15 mouse cellular contexts compared by ENCODE assay signal in the genomic region with DNA sequence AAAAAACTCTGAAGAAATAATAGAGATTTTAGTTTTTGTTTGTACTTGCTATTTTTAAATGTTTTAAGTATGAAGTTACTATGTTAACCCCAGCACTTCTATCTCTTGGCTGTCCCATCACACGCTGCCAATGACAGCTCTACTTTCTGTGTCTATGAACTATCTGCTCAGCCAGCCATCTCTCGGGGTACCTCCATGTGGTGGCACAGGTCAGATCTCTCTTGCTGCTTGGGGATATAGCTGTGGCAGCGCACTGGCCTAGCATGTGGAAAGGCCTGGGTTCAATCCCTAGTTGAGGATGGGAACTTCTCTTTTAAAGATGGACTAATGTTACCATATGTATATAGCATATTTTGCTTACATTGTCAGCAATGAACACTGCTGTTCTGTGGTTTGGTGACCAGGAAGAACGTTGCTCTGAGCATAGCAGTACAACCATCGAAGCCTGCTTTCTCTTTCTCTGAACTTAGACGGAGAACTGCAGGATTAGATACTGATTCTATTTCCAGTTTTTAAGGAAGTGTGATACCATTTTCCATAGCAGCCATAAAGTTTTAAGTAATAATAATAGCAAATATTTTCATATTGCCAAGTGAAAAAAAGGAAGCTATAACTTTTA.
DNase-seq lines count a peak whose midpoint lies in the region; ATAC-seq and TF ChIP-seq lines count a peak whose summit lies in the region.
"Had no signal": no experiment of that assay in that cellular context is flagged by ENCODE, and none has a peak within 500 bp of the region (broad histone marks: within the 10 kb centered on the region; RNA-seq: fewer than 3 reads in every experiment).

No protein-coding gene starts in this region.

- H3K4me2 ChIP-seq in heart, embryonic 12.5 days = no peak overlapping the region
- no peak overlapping the region for H3K4me2 ChIP-seq in liver, embryonic 13.5 days
- H3K4me2 ChIP-seq in liver, postnatal 0 days (ENCODE audit: low read depth, low read length) = no peak overlapping the region
- H3K4me2 ChIP-seq: forebrain, embryonic 12.5 days; intestine, embryonic 15.5 days; lung, embryonic 14.5 days; midbrain, embryonic 11.5 days had no signal

- H3K27me3 ChIP-seq in heart, embryonic 12.5 days (replicated peaks) = no peaks in the 10 kb centered on the region
- no peaks in the 10 kb centered on the region for H3K27me3 ChIP-seq in liver, embryonic 13.5 days
- no peaks in the 10 kb centered on the region for H3K27me3 ChIP-seq in liver, postnatal 0 days (ENCODE audit: insufficient read depth, low read length)
- no peaks in the 10 kb centered on the region for H3K27me3 ChIP-seq in small intestine, adult 2 months (ENCODE audit: control insufficient read depth, insufficient read depth, low read length)
- H3K27me3 ChIP-seq: forebrain, embryonic 12.5 days; intestine, embryonic 15.5 days had no signal

- H3K9ac ChIP-seq in heart, embryonic 12.5 days = no peak overlapping the region
- H3K9ac ChIP-seq in liver, embryonic 13.5 days = no peak overlapping the region
- H3K9ac ChIP-seq in liver, postnatal 0 days (replicated peaks) = no peak overlapping the region
- H3K9ac ChIP-seq: forebrain, embryonic 12.5 days; intestine, embryonic 15.5 days; lung, embryonic 14.5 days had no signal

- no peak for TF ChIP-seq POLR2A in small intestine, adult 2 months (IDR thresholded peaks at IDR 0.05; ENCODE audit: low read depth, low read length)

- no peaks in the 10 kb centered on the region for H3K9me3 ChIP-seq in heart, embryonic 12.5 days (replicated peaks)
- H3K9me3 ChIP-seq in liver, embryonic 13.5 days (replicated peaks) = no peaks in the 10 kb centered on the region
- H3K9me3 ChIP-seq in liver, postnatal 0 days (ENCODE audit: low read length) = no peaks in the 10 kb centered on the region
- H3K9me3 ChIP-seq: forebrain, embryonic 12.5 days; intestine, embryonic 15.5 days had no signal

- intact Hi-C loops in heart, postnatal 10 days (cut with DNase I) = no loop called here

- WGBS in heart, embryonic 12.5 days = 76% methylated on average over 6 of the region's 6 CpGs
- WGBS in liver, embryonic 13.5 days (ENCODE audit: insufficient replicate concordance) = 72% methylated on average over 6 of the region's 6 CpGs
- 66% methylated on average over 6 of the region's 6 CpGs for WGBS in liver, postnatal 0 days (ENCODE audit: insufficient replicate concordance)
- WGBS in small intestine, adult 2 months = 46% methylated on average over 6 of the region's 6 CpGs

- H3K4me1 ChIP-seq in heart, embryonic 12.5 days (replicated peaks) = peaks cover 52% of the 10 kb centered on the region
- H3K4me1 ChIP-seq in liver, embryonic 13.5 days (replicated peaks) = peaks cover 50% of the 10 kb centered on the region
- H3K4me1 ChIP-seq in liver, postnatal 0 days (ENCODE audit: insufficient read depth) = peaks cover 30% of the 10 kb centered on the region
- 0 out of 2 replicates have a peak, but pooled peaks cover 2% of the 10 kb centered on the region for H3K4me1 ChIP-seq in brown adipose tissue, adult 24 weeks (ENCODE audit: control insufficient read depth, insufficient read depth, insufficient read length, low read length)
- peaks cover 22% of the 10 kb centered on the region; the same call in 1 of the 2 replicates for H3K4me1 ChIP-seq in small intestine, adult 2 months (ENCODE audit: control insufficient read depth, insufficient read depth, insufficient read length, low read length)

- TF ChIP-seq EP300 in liver, postnatal 0 days (IDR thresholded peaks at IDR 0.05; ENCODE audit: low read depth) = no peak

- no peak overlapping the region for H3K4me3 ChIP-seq in heart, embryonic 12.5 days
- no peak overlapping the region for H3K4me3 ChIP-seq in liver, embryonic 13.5 days (replicated peaks)
- no peak overlapping the region for H3K4me3 ChIP-seq in liver, postnatal 0 days (ENCODE audit: low read depth, low read length)
- H3K4me3 ChIP-seq in brown adipose tissue, adult 24 weeks (ENCODE audit: insufficient read depth, low read depth, low read length) = no peak overlapping the region
- H3K4me3 ChIP-seq in small intestine, adult 2 months (ENCODE audit: low read depth, low read length) = no peak overlapping the region
- H3K4me3 ChIP-seq: forebrain, embryonic 12.5 days; intestine, embryonic 15.5 days; myocyte had no signal

- H3K27ac ChIP-seq in heart, embryonic 12.5 days (ENCODE audit: poor library complexity, severe bottlenecking) = peak overlapping the region; percentile 64; the same call in 1 of the 2 replicates
- 0 out of 2 replicates have a peak overlapping the region, but pooled peaks have one; percentile 34 for H3K27ac ChIP-seq in liver, embryonic 13.5 days
- H3K27ac ChIP-seq in liver, postnatal 0 days (ENCODE audit: low read depth) = no peak overlapping the region
- 0 out of 2 replicates have a peak overlapping the region, but pooled peaks have one; percentile 32 for H3K27ac ChIP-seq in brown adipose tissue, adult 24 weeks (replicated peaks; ENCODE audit: low read depth, low read length)
- peak overlapping the region; percentile 23 for H3K27ac ChIP-seq in small intestine, adult 2 months (ENCODE audit: insufficient read depth, low read depth, low read length)
- H3K27ac ChIP-seq: forebrain, embryonic 12.5 days; intestine, embryonic 15.5 days had no signal

- H3K36me3 ChIP-seq in heart, embryonic 12.5 days = no peaks in the 10 kb centered on the region
- peaks cover 8% of the 10 kb centered on the region; the same call in 1 of the 2 replicates for H3K36me3 ChIP-seq in liver, embryonic 13.5 days
- no peaks in the 10 kb centered on the region for H3K36me3 ChIP-seq in liver, postnatal 0 days (replicated peaks; ENCODE audit: insufficient read depth, low read length)
- no peaks in the 10 kb centered on the region for H3K36me3 ChIP-seq in small intestine, adult 2 months (ENCODE audit: control insufficient read depth, insufficient read depth, low read length)
- H3K36me3 ChIP-seq: intestine, embryonic 15.5 days had no signal

- TF ChIP-seq CTCF in liver, postnatal 0 days (IDR thresholded peaks at IDR 0.05; ENCODE audit: low read depth) = no peak
- TF ChIP-seq CTCF in small intestine, adult 2 months (IDR thresholded peaks at IDR 0.05; ENCODE audit: extremely low read depth, insufficient read length, insufficient replicate concordance, low read depth, low read length) = no peak

- no peak for ATAC-seq in heart, embryonic 12.5 days (ENCODE audit: insufficient number of reproducible peaks, low FRiP score)
- no peak for ATAC-seq in liver, embryonic 13.5 days (ENCODE audit: low read depth)
- no peak for ATAC-seq in liver, postnatal 0 days

- no peak for DNase-seq in heart, postnatal 10 days
- DNase-seq in liver, embryonic 13.5 days = no peak
- DNase-seq in liver, postnatal 0 days = no peak
- DNase-seq in adrenal gland, postnatal 36 days = no peak
- no peak for DNase-seq in ovary, postnatal 14 days (ENCODE audit: low spot score)
- DNase-seq: cerebellum, postnatal 10 days; gastrocnemius, postnatal 10 days had no signal
